Mouse (Mus musculus) heart, embryonic 12.5 days (tissue): ENCODE data around the gene Srpx. TPM values are rescaled to one million over a fixed set of nuclear protein-coding genes. Genes with fewer than 3 reads are reported as not detected.

Source experiments
- polyA plus RNA-seq: library from polyadenylated mRNA; unstranded; fragments of >200 nt; fragmentation: Nextera tagmentation; extraction: Ambion mirVana; gene quantifications from 2 replicates; pipeline ENCODE4 v1.2.1, GENCODE M21; 2016

The Srpx gene
- polyA plus RNA-seq, 1 experiment from 2014 or later, result 3.3 TPM

Other genes with a start within 250 kb of the Srpx start
- gene Sytl5, start 232.1 kb downstream of the Srpx start, polyA plus RNA-seq, result 0.33 and 0.47 TPM in 2 replicates
- 12.0 and 12.5 TPM in 2 replicates for gene Rpgr, start 99.2 kb upstream of the Srpx start, polyA plus RNA-seq
- gene Otc, start 134.6 kb upstream of the Srpx start, polyA plus RNA-seq, result not detected in 2 replicates